Mouse (Mus musculus): ENCODE measurements around the gene Gls. TPM values are rescaled to one million over a fixed set of nuclear protein-coding genes. Genes with fewer than 3 reads are reported as not detected.

Gene Gls
- total RNA-seq, 4 experiments from 2014 or later = 66.5 to 87.3 (median 81.9) TPM

DNA sequence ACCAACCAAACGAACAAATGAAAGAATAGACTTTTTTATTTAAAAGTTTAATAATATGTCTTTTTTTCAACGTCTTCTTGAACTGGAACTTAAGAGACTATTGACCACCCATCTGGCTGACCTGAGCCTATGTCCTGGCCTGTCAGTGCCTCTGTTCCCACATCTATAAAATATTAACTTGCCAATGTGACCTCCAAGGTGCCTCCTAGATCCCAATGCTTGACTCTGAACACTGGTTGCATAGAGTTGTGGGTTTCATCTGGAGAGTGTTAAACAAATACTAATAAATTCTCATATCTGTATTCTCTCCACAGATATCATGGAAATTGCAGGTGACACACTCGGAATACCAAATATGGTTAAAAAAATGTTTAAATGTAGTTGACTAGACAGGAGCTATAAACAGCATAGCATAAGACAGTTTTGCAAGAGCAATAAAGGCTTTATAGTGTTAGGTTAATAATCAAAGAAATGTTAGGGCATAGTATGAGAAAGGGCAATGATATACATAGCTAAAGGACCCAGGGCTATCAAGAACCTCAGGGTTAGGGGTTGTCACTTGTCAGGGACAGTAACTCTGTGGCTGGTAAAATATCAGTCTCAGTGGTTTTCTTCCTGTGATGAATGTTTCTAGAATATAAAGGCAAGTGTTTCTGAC lies 16.0 kb upstream of the Gls start:
- no peak for DNase-seq (ENCODE audit: low spot score)

DNA sequence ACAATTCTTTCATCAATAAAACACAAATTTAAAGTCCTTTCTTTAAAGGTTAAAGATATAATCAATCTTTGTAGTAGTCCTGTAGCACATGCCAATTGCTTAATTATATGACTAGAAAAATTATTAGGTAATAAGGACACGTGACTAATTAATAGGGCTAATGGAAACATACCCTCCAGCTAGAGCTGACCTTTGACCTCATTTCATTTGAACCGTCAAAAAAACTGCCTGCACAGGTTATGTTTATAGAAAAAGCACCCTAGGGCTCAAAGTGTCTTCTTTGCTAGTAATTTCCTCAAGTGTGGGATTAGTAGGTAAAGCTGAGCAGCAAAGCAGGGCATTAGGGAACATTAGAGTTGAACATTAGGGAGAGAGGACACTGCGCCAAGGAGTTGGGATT lies 9.2 kb upstream of the Gls start:
- no peak for DNase-seq (ENCODE audit: low spot score)

DNA sequence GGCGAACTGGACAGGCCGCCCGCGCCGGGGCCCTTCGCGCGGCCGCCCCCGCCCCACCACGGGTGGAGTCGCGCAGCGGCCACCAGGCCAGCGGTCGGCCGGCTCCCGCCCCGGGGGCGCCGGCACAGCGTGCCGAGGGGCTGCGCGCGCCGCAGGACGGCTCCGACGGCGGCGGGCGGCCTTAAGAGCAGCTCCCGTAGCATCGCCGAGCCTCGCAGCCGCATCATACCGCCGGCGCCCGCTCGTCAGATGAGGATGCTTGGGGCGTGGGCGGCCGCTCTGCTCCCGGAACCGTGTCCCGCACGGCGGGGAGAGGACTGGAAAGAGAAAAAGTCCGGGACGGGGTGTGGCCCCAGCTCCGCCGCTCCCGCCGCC lies 279 bp downstream of the Gls start:
- DNase-seq (ENCODE audit: low spot score) = no peak

DNA sequence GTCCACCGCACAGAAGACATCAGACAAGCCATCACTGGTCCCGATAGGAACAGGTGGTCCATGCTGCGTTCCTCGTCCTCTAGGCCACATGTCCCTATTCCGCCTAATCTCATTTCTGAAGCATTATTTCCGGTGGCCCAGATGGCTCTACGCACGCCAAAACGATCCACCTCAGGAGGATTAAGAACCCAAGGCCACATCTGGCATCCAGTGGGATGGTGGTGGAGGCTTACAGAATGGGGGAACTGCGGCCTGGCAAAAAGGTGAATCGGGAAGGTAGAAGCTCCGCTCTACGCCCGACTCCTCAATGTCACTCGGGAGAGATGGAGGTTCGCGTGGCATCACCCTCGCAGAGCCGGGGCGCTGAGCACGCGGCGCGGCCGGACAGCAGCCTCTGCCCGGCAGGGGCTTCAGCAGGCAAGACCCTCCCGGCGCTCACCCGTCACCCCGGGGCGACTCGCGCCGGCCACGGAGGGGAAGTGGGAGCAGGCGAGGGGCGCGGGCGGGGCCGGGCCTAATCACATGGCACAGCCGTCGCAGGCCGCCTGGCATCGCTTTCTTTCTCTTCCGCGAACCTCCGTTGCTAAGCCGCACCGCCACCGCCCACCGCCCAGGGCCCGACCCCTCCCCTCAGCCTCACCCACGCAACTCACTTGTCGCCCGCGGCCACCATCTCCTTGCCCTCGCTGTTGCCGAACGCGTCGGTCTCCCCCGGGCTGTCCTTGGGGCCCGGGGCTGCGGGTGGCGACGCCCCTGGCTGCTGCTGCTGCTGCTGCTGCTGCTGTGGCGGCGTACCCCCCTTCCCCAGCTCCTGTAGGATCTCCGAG lies 880 bp downstream of the Gls start:
- peak; percentile 44 for DNase-seq (ENCODE audit: low spot score)

DNA sequence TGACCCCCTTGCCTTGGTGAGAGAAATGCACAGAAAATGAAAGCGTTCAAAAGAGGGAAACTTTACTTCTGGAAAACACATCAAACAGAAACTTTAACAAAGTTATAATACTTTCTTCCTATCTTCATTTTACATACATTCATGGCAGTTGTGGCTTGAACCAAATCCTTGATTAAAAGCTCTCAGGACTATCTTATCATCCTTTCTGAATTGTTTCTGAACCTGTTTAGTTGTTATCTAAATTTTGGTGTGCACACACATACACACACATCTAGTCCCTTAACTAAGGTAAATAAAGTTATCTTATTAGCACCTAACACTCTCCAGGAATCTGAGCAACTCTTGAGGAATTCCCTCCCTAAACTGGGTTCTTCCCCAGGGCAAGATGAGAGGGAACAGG lies 2.6 kb downstream of the Gls start:
- DNase-seq (ENCODE audit: low spot score) = no peak

DNA sequence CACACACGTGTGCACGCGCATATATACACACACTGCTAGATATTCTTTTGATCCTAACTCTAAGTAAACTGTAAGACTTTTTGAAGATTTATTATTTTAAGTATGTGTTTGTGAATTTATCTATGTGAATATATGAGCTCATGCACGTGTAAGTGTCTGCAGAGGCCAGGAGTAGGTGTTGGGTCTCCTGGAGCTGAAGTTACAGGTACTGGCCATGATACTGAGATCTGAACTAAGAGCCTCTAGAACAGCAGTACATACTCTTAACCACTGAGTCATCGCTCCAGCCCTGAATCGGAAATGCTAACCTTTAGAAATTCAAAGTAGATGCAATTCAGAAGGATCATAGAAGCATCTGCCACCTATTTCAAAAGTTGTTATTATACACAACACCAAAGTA lies 4.9 kb downstream of the Gls start:
- no peak for DNase-seq (ENCODE audit: low spot score)

DNA sequence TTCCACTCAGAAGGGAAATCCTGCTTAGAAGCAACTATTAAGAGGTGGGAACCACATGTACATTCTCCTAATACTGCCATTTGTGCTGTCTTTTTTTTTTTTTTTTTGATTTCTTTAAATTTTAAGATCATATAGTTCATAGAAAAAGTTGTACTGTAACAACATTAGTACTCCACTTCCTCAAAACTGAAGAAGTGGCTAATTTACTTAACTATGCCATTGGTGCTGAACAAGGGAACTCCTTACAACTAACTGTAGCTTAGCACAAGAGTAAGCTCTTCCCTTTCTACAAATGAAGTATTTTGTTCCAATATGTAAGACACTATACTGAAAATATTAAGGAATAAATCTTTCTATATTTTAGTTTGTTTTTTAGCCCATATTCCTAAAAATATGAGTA lies 6.6 kb downstream of the Gls start:
- no peak for DNase-seq (ENCODE audit: low spot score)

DNA sequence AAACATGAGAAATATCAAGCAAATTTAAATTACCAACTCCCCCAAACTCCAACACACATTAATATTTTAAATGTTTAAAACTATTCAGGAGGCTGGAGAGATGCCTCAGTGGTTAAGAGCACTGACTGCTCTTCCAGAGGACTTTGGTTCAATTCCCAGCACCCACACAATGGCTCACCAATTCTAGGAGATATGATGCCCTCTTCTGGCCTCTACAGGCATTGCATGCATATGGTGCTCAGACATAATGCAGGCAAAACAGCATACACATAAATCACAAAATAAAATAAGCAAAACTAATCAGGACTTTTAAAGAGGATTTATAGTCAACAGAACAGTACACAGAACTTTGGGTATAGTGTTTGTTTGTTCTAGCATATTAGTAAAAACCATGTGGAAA lies 16.3 kb downstream of the Gls start:
- DNase-seq (ENCODE audit: low spot score) = no peak

DNA sequence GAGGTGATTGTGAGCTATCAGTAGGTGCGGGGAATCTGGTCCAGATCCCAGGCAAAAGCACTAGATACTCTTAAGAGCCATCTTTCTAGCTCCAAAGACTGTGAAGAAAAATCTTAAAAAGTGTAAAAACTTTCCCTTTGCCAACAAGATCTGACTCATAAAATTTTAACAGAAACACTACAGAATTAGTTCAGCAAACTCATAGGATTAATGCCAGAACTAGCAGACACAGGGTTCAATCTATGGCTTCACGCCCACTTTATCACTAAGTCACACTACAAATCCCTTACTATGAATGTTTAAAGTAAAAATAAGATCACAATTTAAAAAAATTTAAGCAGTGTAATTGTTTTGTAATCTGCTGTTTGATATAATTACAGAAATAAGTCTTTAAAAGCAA lies 50.0 kb downstream of the Gls start:
- DNase-seq (ENCODE audit: low spot score) = no peak

DNA sequence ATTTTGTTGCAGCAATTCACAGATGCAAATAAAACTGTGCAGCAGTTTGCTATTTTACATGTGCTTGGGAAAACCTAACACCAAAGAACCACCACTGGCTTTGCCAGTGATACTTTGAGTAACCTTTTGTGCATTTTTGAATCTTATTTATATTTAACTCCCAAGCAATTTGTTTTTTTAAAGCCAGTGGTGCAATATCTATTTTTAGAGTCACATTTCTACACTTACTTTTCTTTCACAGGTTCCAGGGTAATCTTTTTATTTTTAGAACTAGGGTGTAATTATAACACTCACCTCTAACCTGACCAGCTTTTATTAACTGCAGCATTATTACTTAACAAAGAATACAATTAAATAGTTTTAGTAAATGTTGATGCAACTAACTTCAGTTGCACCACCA lies 51.0 kb downstream of the Gls start:
- no peak for DNase-seq (ENCODE audit: low spot score)

DNA sequence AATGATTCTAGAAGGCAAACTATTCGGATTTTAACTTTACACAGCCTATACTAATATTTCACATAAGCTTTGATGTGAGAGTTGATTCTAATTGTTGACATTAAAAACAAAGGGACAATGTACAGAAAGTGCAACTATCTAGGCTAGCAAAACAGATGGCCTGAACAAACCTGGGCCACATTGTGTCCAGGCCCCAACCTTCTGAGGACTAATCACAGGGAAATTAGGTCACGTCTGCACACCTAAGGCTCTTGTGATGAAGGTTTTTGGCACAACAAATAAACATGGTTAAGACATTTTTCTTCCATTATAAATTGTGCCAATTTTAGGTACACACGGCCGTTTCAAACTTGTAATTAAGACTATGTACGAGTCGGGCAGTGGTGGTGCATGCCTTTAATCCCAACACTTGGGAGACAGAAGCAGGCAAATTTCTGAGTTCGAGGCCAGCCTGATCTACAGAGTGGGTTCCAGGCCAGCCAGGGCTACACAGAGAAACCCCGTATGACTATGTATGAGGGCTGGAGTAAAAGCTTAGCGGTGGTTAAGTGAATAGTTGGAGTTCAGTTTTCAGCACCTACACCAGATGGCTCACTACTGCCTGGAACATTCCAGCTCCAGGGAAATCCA lies 53.0 kb downstream of the Gls start:
- DNase-seq (ENCODE audit: low spot score) = no peak

DNA sequence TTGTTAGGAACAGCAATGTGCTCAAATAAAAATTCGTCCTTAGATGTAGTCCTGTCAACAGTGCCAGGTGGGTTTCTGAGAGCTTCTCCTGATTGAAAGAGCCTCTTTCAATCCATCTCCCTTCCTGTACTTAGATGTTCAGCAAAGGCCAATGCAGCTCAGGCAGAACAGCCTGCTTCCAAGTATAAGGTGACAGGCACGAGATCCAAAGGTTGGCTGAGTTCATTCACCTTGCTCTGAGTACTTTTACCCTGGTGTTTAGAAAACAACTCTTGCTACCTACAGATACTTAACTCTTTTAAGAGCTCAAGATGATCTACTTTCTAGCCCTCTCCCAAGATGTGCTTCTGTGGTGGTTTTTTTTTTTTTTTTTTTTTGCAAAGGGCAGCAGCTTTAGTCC lies 56.0 kb downstream of the Gls start:
- no peak for DNase-seq (ENCODE audit: low spot score)

DNA sequence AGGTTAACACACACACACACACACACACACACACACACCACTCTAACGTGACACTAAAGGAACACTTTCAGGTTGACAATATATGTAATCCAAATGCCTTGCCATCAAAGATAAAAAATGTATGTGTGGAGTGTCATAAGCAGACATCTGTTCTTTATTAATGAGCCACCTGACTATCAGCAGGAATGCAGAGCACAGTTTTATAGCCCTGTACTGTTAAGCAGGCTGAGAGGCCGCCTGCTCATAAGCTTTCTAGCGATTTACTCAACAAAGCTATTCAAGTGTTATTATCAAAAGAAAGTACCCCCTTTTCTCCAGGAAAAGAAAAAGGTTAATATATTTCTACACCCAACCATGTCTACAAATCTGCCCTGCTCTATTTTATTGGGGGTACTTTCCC lies 57.0 kb downstream of the Gls start:
- no peak for DNase-seq (ENCODE audit: low spot score)

DNA sequence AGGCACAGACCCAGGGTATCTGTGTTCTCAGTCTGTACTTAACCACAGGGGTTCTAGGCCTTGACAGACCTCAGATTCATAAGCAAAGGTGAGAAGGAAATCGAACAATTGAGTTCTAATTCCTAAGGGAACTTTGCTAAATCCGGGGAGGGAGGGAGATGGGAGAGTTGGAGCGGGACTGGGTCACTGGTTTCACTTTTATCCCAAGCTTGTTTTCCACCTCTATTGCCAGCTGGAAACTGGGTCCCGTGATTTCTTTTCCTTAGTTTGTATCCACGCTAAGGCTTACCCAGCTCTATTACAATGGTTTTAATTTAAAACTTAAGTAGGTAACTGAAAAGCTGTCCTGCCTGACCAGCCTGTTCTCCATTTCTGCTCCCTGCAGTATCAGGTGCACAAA lies 57.7 kb downstream of the Gls start:
- DNase-seq (ENCODE audit: low spot score) = peak; percentile 35

DNA sequence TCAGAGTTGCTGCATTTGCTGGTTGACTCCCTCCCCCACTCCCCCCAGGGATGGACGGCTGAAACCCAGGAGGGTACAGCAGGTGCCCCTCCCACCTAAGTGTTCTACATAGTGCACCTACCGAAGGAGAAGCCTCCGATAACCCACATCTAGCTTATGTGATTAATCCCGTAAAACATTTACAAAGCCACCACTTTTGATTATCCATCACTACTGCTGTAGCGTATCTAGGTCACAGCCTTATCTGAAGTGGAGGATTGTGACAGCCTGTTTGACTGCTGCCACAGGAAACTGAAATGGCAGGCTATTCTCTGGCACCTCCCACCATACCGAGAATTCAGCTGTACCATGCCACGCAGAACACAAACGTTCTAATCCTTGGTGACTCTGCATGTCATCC lies 61.8 kb downstream of the Gls start:
- no peak for DNase-seq (ENCODE audit: low spot score)

DNA sequence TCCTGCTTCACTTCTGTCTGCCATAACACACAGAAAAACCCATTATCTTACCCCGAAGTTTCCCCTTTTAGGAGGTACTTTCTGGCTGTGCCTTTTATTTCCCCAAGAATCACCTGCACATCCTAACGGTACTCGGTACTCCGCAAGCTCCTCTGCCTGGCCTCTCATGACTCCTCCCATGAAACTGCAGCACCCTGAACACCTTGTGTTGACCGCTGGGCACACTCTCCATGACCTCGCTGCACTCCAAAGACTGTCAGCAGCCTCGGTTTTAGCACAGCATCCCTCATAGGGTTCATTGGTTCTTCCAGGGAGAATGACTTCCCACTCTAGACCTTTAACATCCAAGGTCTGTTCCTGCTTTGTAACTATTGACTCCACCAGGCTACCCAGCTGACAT lies 62.3 kb downstream of the Gls start:
- DNase-seq (ENCODE audit: low spot score) = no peak

DNA sequence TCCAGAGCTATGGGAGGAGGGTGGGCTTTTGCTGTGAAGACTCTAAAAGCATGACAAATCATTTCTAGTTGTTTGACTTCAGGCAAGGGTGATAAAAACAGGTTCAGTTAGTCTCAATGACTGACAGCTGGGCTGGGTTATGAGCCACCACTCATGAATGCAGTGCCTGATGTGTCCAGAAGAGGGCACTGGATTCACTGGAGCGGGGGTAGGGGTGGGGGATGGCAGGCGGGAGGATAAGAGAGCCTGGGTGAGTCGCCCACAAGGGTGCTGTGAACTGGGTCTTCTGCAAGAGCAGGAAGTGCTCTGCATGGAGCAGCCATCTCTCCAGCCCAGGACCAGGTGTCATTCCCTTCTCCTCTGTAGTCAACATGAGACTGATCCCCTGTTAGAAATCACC lies 63.0 kb downstream of the Gls start:
- DNase-seq (ENCODE audit: low spot score) = no peak

DNA sequence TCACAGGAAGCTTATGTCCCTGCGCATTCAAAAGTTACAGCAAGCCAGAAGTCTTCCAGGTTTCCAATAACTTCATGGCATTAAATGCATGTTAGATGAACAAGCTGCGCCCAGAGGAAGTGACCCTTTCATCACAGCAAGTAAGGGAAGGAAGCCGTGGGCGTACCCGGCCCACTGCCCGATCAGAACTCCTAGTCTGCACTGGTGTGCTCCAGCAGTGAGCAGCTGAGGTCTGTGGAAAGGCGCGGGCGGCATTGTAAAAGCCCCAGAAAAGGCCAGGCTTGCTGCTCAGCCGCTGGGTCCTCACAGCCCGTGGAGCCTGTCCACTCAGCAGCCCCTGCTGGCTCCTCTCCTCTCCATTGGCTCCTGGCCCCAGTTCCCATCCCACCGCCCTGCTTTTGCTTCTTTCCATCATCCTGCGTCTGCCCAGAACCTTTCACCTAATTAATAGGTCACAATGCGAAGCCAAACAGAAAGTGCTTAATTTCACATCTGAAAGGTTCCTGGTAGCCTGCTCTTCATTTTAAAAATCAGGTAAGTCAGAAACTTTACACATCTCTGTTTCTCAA lies 66.3 kb downstream of the Gls start:
- DNase-seq (ENCODE audit: low spot score) = peak; percentile 35

DNA sequence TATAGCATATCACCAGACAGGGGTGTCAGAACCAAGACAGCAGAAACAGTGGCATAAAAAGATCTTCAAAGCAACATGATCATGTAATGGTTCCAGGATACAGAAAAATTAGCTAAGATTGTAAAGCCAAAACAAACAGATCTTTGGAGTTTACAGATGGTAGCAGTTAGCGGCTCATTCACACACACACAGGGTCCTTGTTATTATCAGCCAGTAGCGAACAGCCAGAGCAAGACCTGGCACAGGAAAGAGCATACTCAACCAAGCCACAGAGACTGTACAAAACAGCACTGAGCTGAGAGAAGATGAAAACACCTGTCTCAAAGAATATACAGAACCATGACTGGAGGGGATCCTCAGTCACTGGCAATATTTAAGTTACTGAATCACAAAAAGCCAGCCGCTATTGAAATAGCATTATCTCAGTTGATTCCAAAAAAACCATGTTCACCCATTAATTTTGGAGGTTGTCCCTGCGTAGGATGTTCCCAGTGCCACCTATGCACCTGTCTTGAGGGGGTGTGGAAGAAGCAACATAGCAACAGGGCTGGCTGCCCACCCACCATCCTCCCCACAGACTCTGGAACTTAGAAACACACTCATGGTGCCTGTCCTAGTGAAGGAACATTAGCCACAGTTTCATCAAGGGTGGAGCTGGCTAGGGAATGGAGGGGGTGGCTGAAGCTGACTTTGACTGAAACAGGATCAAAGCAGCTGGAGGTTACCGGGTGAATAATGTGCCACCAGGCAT lies 69.2 kb downstream of the Gls start:
- no peak for DNase-seq (ENCODE audit: low spot score)

DNA sequence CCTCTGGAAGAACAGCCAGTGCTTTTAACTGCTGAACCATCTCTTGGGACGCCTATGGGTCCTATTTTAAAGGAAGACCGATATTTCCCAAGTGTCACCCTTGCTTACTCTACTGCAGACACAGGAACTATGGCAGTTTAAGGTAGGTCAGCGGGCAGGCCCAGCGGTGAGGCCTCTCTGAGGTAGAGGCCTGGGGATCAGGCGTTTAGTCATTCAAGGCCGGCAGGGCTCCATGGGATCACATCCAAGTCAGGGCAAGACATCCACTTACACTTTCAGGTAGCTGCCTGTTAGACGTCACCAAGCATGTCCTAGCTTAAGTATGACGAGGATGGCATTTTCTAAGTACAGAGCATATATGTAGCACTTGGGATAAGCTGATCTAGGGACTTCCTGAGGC lies 71.9 kb downstream of the Gls start:
- no peak for DNase-seq (ENCODE audit: low spot score)

DNA sequence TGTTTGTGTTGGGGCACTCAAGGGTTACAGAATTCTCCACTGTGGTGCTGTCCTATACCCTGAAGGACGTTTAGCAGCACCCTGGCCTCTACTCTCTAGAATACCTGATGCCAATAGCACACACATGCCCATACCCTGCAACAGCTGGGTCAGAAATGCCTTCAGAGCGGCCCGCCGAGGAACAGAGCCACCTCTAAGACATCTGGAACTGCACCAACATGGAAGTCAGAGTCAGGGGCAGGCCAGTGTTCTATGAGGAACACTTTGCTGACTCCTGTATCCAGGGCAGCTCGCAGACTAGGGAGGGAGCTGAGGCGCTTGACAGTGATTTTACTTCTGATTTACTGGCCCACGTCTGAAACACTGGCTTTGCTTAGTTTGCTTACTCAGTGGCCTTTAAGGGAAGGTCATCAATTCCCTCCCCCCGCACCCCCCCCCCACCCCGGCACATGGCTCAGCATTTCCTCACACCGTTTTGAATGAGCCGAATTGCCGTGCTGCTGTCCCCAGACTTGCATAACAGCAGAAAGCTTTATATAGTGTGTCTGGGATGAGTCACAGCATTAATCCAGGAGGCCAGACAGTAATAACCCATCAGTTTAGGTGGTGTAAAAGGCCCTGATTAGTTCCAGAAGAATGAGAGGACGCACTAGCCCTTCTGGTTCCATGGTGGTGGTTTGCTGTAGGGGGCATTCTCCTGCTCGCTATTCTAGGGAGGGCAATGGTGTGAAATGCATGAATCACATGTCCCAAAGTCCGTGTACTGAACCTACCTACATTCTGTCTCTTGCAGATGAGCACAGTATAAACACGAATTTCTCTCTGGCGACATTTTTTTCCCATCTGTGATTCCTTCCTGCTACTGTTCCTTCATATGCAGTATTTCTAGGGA lies 74.3 kb downstream of the Gls start:
- DNase-seq (ENCODE audit: low spot score) = no peak

All from heart, adult 8-10 months (tissue).